Mouse (Mus musculus): Measurements from ENCODE around the gene Wdr70. TPM values are rescaled to one million over a fixed set of nuclear protein-coding genes. Genes with fewer than 3 reads are reported as not detected.

The Wdr70 gene
- polyA plus RNA-seq, 1 experiment from 2014 or later: 71.0 TPM

GRCm38 (mm10) chr15:8003789-8004188 lies 95.2 kb downstream of the Wdr70 start:
- 86% methylated on average over 8 of the region's 8 CpGs for WGBS

GRCm38 (mm10) chr15:7998843-7999546 lies 100.0 kb downstream of the Wdr70 start:
- H3K9me3 ChIP-seq (ENCODE audit: control insufficient read depth, low read length): no peaks in the 10 kb centered on the region
- no peak for ATAC-seq
- H3K4me3 ChIP-seq (replicated peaks; ENCODE audit: low read length): no peak overlapping the region
- H3K27ac ChIP-seq (ENCODE audit: low read length): no peak overlapping the region
- no peaks in the 10 kb centered on the region for H3K4me1 ChIP-seq (replicated peaks; ENCODE audit: control insufficient read depth, insufficient read depth, low read length)
- H3K36me3 ChIP-seq (ENCODE audit: control insufficient read depth, insufficient read depth): no peaks in the 10 kb centered on the region
- no peak overlapping the region for H3K9ac ChIP-seq (replicated peaks; ENCODE audit: low read depth, low read length)
- no peak overlapping the region for H3K4me2 ChIP-seq (ENCODE audit: low read length)
- 55% methylated on average over 14 of the region's 14 CpGs for WGBS
- no peaks in the 10 kb centered on the region for H3K27me3 ChIP-seq (replicated peaks; ENCODE audit: control insufficient read depth, insufficient read depth, low read length)

More at GRCm38 (mm10) chr15:8003789-8004188, 95.2 kb downstream of the Wdr70 start:
- Histone ChIP-seq H3K4me1 (replicated peaks; ENCODE audit: control insufficient read depth, insufficient read depth, low read length) (no peaks in the 10 kb centered on the region; the same call in 1 of the 2 replicates), H3K9me3 (ENCODE audit: control insufficient read depth, low read length) (no peaks in the 10 kb centered on the region), H3K4me2 (ENCODE audit: low read length) (no peak overlapping the region), H3K27ac (ENCODE audit: low read length) (no peak overlapping the region), H3K9ac (replicated peaks; ENCODE audit: low read depth, low read length) (no peak overlapping the region), H3K4me3 (replicated peaks; ENCODE audit: low read length) (no peak overlapping the region), H3K27me3 (replicated peaks; ENCODE audit: control insufficient read depth, insufficient read depth, low read length) (no peaks in the 10 kb centered on the region), H3K36me3 (ENCODE audit: control insufficient read depth, insufficient read depth) (no peaks in the 10 kb centered on the region)
- ATAC-seq: no peak

- Histone ChIP-seq H3K4me2 (ENCODE audit: low read length) (no peak overlapping the region), H3K9me3 (ENCODE audit: control insufficient read depth, low read length) (no peaks in the 10 kb centered on the region), H3K27me3 (replicated peaks; ENCODE audit: control insufficient read depth, insufficient read depth, low read length) (no peaks in the 10 kb centered on the region), H3K27ac (ENCODE audit: low read length) (no peak overlapping the region), H3K9ac (replicated peaks; ENCODE audit: low read depth, low read length) (no peak overlapping the region), H3K4me3 (replicated peaks; ENCODE audit: low read length) (no peak overlapping the region), H3K36me3 (ENCODE audit: control insufficient read depth, insufficient read depth) (no peaks in the 10 kb centered on the region), H3K4me1 (replicated peaks; ENCODE audit: control insufficient read depth, insufficient read depth, low read length) (no peaks in the 10 kb centered on the region)
- ATAC-seq: no peak
- 97% methylated on average over 2 of the region's 2 CpGs for WGBS
These were observed 100.9 kb downstream of the Wdr70 start for GRCm38 (mm10) chr15:7998095-7998494.

- Histone ChIP-seq H3K4me2 (ENCODE audit: low read length) (no peak overlapping the region), H3K4me1 (replicated peaks; ENCODE audit: control insufficient read depth, insufficient read depth, low read length) (no peaks in the 10 kb centered on the region), H3K9ac (replicated peaks; ENCODE audit: low read depth, low read length) (no peak overlapping the region), H3K9me3 (ENCODE audit: control insufficient read depth, low read length) (no peaks in the 10 kb centered on the region), H3K27me3 (replicated peaks; ENCODE audit: control insufficient read depth, insufficient read depth, low read length) (no peaks in the 10 kb centered on the region), H3K27ac (ENCODE audit: low read length) (no peak overlapping the region), H3K36me3 (ENCODE audit: control insufficient read depth, insufficient read depth) (no peaks in the 10 kb centered on the region), H3K4me3 (replicated peaks; ENCODE audit: low read length) (no peak overlapping the region)
- ATAC-seq: no peak
- WGBS: 84% methylated on average over 6 of the region's 6 CpGs
These were observed 105.3 kb downstream of the Wdr70 start for GRCm38 (mm10) chr15:7993721-7994120.

GRCm38 (mm10) chr15:7990101-7990500 lies 108.9 kb downstream of the Wdr70 start:
- Histone ChIP-seq H3K9ac (replicated peaks; ENCODE audit: low read depth, low read length) (no peak overlapping the region), H3K4me1 (replicated peaks; ENCODE audit: control insufficient read depth, insufficient read depth, low read length) (no peaks in the 10 kb centered on the region; the same call in 1 of the 2 replicates), H3K36me3 (ENCODE audit: control insufficient read depth, insufficient read depth) (no peaks in the 10 kb centered on the region), H3K4me3 (replicated peaks; ENCODE audit: low read length) (no peak overlapping the region), H3K27ac (ENCODE audit: low read length) (no peak overlapping the region), H3K4me2 (ENCODE audit: low read length) (no peak overlapping the region), H3K27me3 (replicated peaks; ENCODE audit: control insufficient read depth, insufficient read depth, low read length) (no peaks in the 10 kb centered on the region), H3K9me3 (ENCODE audit: control insufficient read depth, low read length) (no peaks in the 10 kb centered on the region)
- no peak for ATAC-seq

- no peak overlapping the region for H3K4me2 ChIP-seq (ENCODE audit: low read length)
These were observed 111.6 kb downstream of the Wdr70 start for GRCm38 (mm10) chr15:7987374-7987773.

GRCm38 (mm10) chr15:7986274-7986673 lies 112.7 kb downstream of the Wdr70 start:
- no peak overlapping the region for H3K9ac ChIP-seq (replicated peaks; ENCODE audit: low read depth, low read length)
- no peak overlapping the region for H3K4me2 ChIP-seq (ENCODE audit: low read length)
- 32% methylated on average over 6 of the region's 6 CpGs for WGBS
- no peaks in the 10 kb centered on the region for H3K27me3 ChIP-seq (replicated peaks; ENCODE audit: control insufficient read depth, insufficient read depth, low read length)
- no peaks in the 10 kb centered on the region; the same call in 1 of the 2 replicates for H3K4me1 ChIP-seq (replicated peaks; ENCODE audit: control insufficient read depth, insufficient read depth, low read length)
- no peaks in the 10 kb centered on the region for H3K9me3 ChIP-seq (ENCODE audit: control insufficient read depth, low read length)
- H3K4me3 ChIP-seq (replicated peaks; ENCODE audit: low read length): no peak overlapping the region
- no peaks in the 10 kb centered on the region for H3K36me3 ChIP-seq (ENCODE audit: control insufficient read depth, insufficient read depth)
- no peak overlapping the region for H3K27ac ChIP-seq (ENCODE audit: low read length)
- no peak for ATAC-seq

More at GRCm38 (mm10) chr15:7987374-7987773, 111.6 kb downstream of the Wdr70 start:
- Histone ChIP-seq H3K36me3 (ENCODE audit: control insufficient read depth, insufficient read depth) (no peaks in the 10 kb centered on the region), H3K27ac (ENCODE audit: low read length) (no peak overlapping the region), H3K4me3 (replicated peaks; ENCODE audit: low read length) (no peak overlapping the region), H3K27me3 (replicated peaks; ENCODE audit: control insufficient read depth, insufficient read depth, low read length) (no peaks in the 10 kb centered on the region), H3K9me3 (ENCODE audit: control insufficient read depth, low read length) (no peaks in the 10 kb centered on the region), H3K9ac (replicated peaks; ENCODE audit: low read depth, low read length) (no peak overlapping the region), H3K4me1 (replicated peaks; ENCODE audit: control insufficient read depth, insufficient read depth, low read length) (no peaks in the 10 kb centered on the region; the same call in 1 of the 2 replicates)
- ATAC-seq: no peak
- WGBS: 94% methylated on average over 8 of the region's 8 CpGs

- Histone ChIP-seq H3K4me3 (replicated peaks; ENCODE audit: low read length) (no peak overlapping the region), H3K27me3 (replicated peaks; ENCODE audit: control insufficient read depth, insufficient read depth, low read length) (no peaks in the 10 kb centered on the region), H3K9ac (replicated peaks; ENCODE audit: low read depth, low read length) (no peak overlapping the region), H3K27ac (ENCODE audit: low read length) (no peak overlapping the region), H3K9me3 (ENCODE audit: control insufficient read depth, low read length) (no peaks in the 10 kb centered on the region), H3K4me2 (ENCODE audit: low read length) (no peak overlapping the region), H3K4me1 (replicated peaks; ENCODE audit: control insufficient read depth, insufficient read depth, low read length) (no peaks in the 10 kb centered on the region), H3K36me3 (ENCODE audit: control insufficient read depth, insufficient read depth) (no peaks in the 10 kb centered on the region; the same call in 1 of the 2 replicates)
- ATAC-seq: no peak
- 80% methylated on average over 1 of the region's 1 CpGs for WGBS
These were observed 120.4 kb downstream of the Wdr70 start for GRCm38 (mm10) chr15:7978640-7979039.

- H3K27ac ChIP-seq (ENCODE audit: low read length): no peak overlapping the region
- WGBS: 34% methylated on average over 9 of the region's 9 CpGs
- no peak overlapping the region for H3K4me3 ChIP-seq (replicated peaks; ENCODE audit: low read length)
- H3K36me3 ChIP-seq (ENCODE audit: control insufficient read depth, insufficient read depth): no peaks in the 10 kb centered on the region; the same call in 1 of the 2 replicates
- no peak overlapping the region for H3K9ac ChIP-seq (replicated peaks; ENCODE audit: low read depth, low read length)
- H3K9me3 ChIP-seq (ENCODE audit: control insufficient read depth, low read length): no peaks in the 10 kb centered on the region
- no peaks in the 10 kb centered on the region for H3K27me3 ChIP-seq (replicated peaks; ENCODE audit: control insufficient read depth, insufficient read depth, low read length)
- no peak for ATAC-seq
- H3K4me1 ChIP-seq (replicated peaks; ENCODE audit: control insufficient read depth, insufficient read depth, low read length): peaks cover 3% of the 10 kb centered on the region; the same call in 1 of the 2 replicates
- no peak overlapping the region for H3K4me2 ChIP-seq (ENCODE audit: low read length)
These were observed 122.2 kb downstream of the Wdr70 start for GRCm38 (mm10) chr15:7976775-7977174.
